Mouse (Mus musculus) kidney, postnatal 4 days (tissue): ENCODE results near the gene Abcf3.

Experiments used
- DNase-seq, 2 experiments: peaks; one replicate each; pipeline ENCODE4 v3.0.0; 2021; ENCODE audit warnings: mixed read lengths in 2 of 2

The Abcf3 gene

GRCm38 (mm10) chr16:20545696-20546095 is 2.7 kb upstream of the Abcf3 start:
- no peak for DNase-seq

- no peak for DNase-seq
Measured at GRCm38 (mm10) chr16:20547423-20547822, 954 bp upstream of the Abcf3 start.

GRCm38 (mm10) chr16:20549161-20549560 is 784 bp downstream of the Abcf3 start:
- DNase-seq = no peak

- DNase-seq = no peak
Measured at GRCm38 (mm10) chr16:20551691-20552090, 3.3 kb downstream of the Abcf3 start.

GRCm38 (mm10) chr16:20552594-20552993 is 4.2 kb downstream of the Abcf3 start:
- no peak for DNase-seq

GRCm38 (mm10) chr16:20555000-20555399 is 6.6 kb downstream of the Abcf3 start:
- DNase-seq = no peak

GRCm38 (mm10) chr16:20557381-20557780 is 9.0 kb downstream of the Abcf3 start:
- no peak for DNase-seq

GRCm38 (mm10) chr16:20565075-20565474 is 16.7 kb downstream of the Abcf3 start:
- no peak for DNase-seq

- peak; percentile 19 to 20 for DNase-seq
Measured at GRCm38 (mm10) chr16:20589366-20589938, 41.1 kb downstream of the Abcf3 start, which contains the start of gene Vwa5b2. Gene Vwa5b2 (plus strand): TSS chr16:20589471.

- DNase-seq = peak; percentile 51 to 64
Measured at GRCm38 (mm10) chr16:20589939-20590679, 41.7 kb downstream of the Abcf3 start.

GRCm38 (mm10) chr16:20590680-20591038 is 42.3 kb downstream of the Abcf3 start:
- DNase-seq = peak; percentile 22 to 37

- DNase-seq = peak; percentile 15 to 20
Measured at GRCm38 (mm10) chr16:20591076-20591705, 42.8 kb downstream of the Abcf3 start.

GRCm38 (mm10) chr16:20595060-20595673 is 46.8 kb downstream of the Abcf3 start:
- DNase-seq = no peak

- DNase-seq = no peak
Measured at GRCm38 (mm10) chr16:20595737-20596136, 47.4 kb downstream of the Abcf3 start.

- no peak for DNase-seq
Measured at GRCm38 (mm10) chr16:20596687-20597441, 48.5 kb downstream of the Abcf3 start.

- DNase-seq = no peak
Measured at GRCm38 (mm10) chr16:20600511-20600910, 52.1 kb downstream of the Abcf3 start.

- DNase-seq = no peak
Measured at GRCm38 (mm10) chr16:20604705-20605104, 56.3 kb downstream of the Abcf3 start.

GRCm38 (mm10) chr16:20610501-20611356 is 62.4 kb downstream of the Abcf3 start:
- peak; percentile 80 to 87 for DNase-seq
